Mouse (Mus musculus) olfactory bulb, adult 2 months (tissue): Measurements from ENCODE around the gene Abcg4.

Experiments used
- CTCF ChIP-seq: fragments of 200-500 bp; IDR thresholded peaks from 2 replicates; pipeline ENCODE4 v1.5.1; 2012; ENCODE audit warnings: low read depth, mild to moderate bottlenecking, low read length, moderate library complexity; ENCODE audit not compliant: insufficient read depth
- POLR2A ChIP-seq: fragments of 200-500 bp; IDR thresholded peaks from 2 replicates; pipeline ENCODE4 v1.6.1; 2012; ENCODE audit warnings: mild to moderate bottlenecking, low read depth, low read length, moderate library complexity; ENCODE audit not compliant: insufficient read depth

DNA sequence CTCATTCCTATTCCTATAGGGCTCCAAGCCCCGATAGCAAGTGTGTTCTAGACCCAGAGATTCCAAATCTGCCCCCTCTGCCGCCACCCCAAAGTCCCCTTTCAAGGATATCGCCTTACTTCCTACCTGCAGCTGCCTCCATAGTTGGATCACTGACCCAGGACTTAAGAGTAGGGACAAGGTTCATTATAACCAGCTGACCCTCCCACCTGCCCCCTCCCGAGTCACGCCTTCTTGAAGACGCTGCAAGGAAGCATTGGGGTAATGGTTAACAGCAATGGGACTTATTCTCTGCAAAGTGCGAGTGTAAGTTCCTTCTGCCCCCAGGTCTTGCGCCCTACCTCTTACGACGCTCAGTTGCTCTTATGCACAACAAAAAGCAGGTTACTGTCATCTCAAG is 37.1 kb downstream of the Abcg4 start, which contains the start of gene Pdzd3:
- TF ChIP-seq CTCF = no peak
- no peak for TF ChIP-seq POLR2A
